Mouse (Mus musculus) hindbrain, embryonic 14.5 days (tissue): ENCODE results near the gene Bri3bp. TPM values are rescaled to one million over a fixed set of nuclear protein-coding genes. Genes with fewer than 3 reads are reported as not detected.

Source experiments
- ATAC-seq: fragments of 200-750 bp; cut with Nextera tagmentation; 2 replicates; pipeline ENCODE4 v1.8.0; 2017; ENCODE audit warnings: moderate number of reproducible peaks, mild to moderate bottlenecking, moderate TSS enrichment, moderate library complexity; ENCODE audit not compliant: low FRiP score
- DNase-seq: peaks from one replicate; pipeline ENCODE4 v3.0.0-alpha.2; 2015; ENCODE audit warnings: low spot score
- H3K27ac ChIP-seq: fragments of 300-500 bp; sonication (generic); 2 replicates; pipeline ENCODE4 v1.5.1; 2014; ENCODE audit warnings: mild to moderate bottlenecking, moderate library complexity
- H3K27me3 ChIP-seq: fragments of 300-500 bp; sonication (generic); 2 replicates; pipeline ENCODE4 v1.6.1; 2014; ENCODE audit warnings: mild to moderate bottlenecking, low read length, mixed read lengths; ENCODE audit not compliant: control insufficient read depth, insufficient read depth
- H3K36me3 ChIP-seq: fragments of 300-500 bp; sonication (generic); replicated peaks from 2 replicates; pipeline ENCODE4 v1.6.1; 2014; ENCODE audit not compliant: control insufficient read depth, insufficient read depth
- H3K4me1 ChIP-seq: fragments of 300-500 bp; sonication (generic); replicated peaks from 2 replicates; pipeline ENCODE4 v1.6.1; 2014; ENCODE audit warnings: antibody characterized with exemption, low read length, mixed read lengths; ENCODE audit not compliant: control insufficient read depth, insufficient read depth
- H3K4me2 ChIP-seq: fragments of 300-500 bp; sonication (generic); replicated peaks from 2 replicates; pipeline ENCODE4 v1.6.1; 2014; ENCODE audit warnings: mild to moderate bottlenecking, moderate library complexity
- H3K4me3 ChIP-seq: fragments of 300-500 bp; sonication (generic); replicated peaks from 2 replicates; pipeline ENCODE4 v1.5.1; 2014; ENCODE audit warnings: mild to moderate bottlenecking, low read length
- H3K9ac ChIP-seq: fragments of 300-500 bp; sonication (generic); 2 replicates; pipeline ENCODE4 v1.6.1; 2014
- H3K9me3 ChIP-seq: fragments of 300-500 bp; sonication (generic); 2 replicates; pipeline ENCODE4 v1.6.1; 2016; ENCODE audit warnings: low read length; ENCODE audit not compliant: control insufficient read depth
- WGBS: fragments of 180-500 bp; shearing (Covaris S2); extraction: QIAGEN DNeasy Blood & Tissue Kit; methylation state at CpG from one replicate; pipeline ENCODE4 v1.1.7; 2014; 5-methylcytosine and 5-hydroxymethylcytosine counted together
- polyA plus RNA-seq: library from polyadenylated mRNA; unstranded; fragments of >200 nt; fragmentation: Nextera tagmentation; extraction: Ambion mirVana; gene quantifications from 2 replicates; pipeline ENCODE4 v1.2.1, GENCODE M21; 2014

The Bri3bp gene
- polyA plus RNA-seq, 1 experiment from 2014 or later, result 36.7 TPM

DNA sequence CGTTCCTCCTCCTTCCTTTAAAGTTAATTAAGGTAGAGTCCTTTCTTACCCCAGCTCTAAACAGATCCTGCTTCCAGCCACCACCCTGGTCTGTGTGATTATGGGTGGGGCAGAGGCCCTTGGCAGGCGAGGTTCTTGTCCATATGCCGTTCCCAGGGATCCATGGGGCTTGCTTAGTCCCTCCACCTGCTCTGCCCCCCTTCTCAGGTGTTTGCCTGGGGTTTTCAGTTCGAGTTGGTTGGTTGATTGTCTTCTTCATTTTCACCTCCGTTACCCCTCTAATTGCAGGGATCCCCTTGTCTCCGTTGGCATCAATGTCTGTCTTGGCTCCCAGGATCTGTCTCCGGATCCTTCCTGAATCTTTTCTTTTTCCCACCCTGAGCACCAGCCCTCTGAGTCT lies 35.4 kb downstream of the Bri3bp start:
- Histone ChIP-seq H3K27me3 (no peaks in the 10 kb centered on the region), H3K36me3 (no peaks in the 10 kb centered on the region), H3K9me3 (no peaks in the 10 kb centered on the region), H3K4me1 (peaks cover 27% of the 10 kb centered on the region), H3K4me3 (peak overlapping the region; percentile 93), H3K4me2 (peak overlapping the region; percentile 93), H3K27ac (no peak overlapping the region), H3K9ac (peak overlapping the region; percentile 88)
- ATAC-seq (no peak), DNase-seq (no peak)
- 61% methylated on average over 7 of the region's 7 CpGs for WGBS

DNA sequence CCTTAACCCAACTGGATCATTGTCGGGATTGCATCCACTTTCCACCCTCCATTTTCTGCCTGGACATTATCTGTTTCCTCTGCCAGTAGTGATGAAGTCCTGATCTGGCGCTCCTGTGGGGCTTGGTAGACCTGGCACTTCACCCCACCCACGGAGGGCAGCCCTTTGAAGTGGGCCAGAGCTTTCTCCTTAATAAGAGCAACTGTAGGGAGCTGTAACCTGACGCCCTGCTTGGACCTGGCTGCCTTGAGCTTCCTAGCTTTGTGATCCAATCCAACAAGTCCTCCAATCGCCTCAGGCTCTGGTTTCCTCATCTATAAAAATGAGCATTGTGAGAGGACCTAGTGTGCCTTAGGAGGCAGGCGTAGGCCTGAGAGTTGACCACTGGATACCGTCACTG lies 36.2 kb downstream of the Bri3bp start:
- no peak for DNase-seq
- Histone ChIP-seq H3K9ac (peak overlapping the region; percentile 49; the same call in 1 of the 2 replicates), H3K36me3 (no peaks in the 10 kb centered on the region), H3K4me2 (peak overlapping the region; percentile 93), H3K4me3 (peak overlapping the region; percentile 93), H3K4me1 (peaks cover 27% of the 10 kb centered on the region), H3K27ac (no peak overlapping the region), H3K27me3 (no peaks in the 10 kb centered on the region), H3K9me3 (no peaks in the 10 kb centered on the region)
- ATAC-seq, result no peak
- 75% methylated on average over 7 of the region's 7 CpGs for WGBS

DNA sequence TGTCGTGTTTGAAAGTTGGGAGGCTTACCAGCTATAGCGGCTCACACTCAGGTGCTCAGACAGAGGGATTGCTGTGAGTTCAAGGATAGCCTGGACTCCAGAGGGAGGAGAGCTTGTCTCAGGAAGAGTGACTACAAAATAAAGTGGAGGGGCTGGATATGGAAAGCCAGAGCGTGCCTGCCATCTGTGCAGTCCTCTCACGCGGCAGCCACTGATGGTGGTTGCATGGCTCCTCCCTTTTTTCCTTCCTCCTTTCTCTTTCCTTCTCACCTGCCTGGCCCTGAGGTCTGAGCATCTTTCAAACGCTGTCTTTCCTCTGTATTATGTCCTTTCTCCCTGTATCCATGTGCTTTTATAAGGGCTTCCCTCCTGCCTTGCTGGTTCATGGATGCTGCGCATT lies 36.7 kb downstream of the Bri3bp start:
- no peaks in the 10 kb centered on the region for H3K27me3 ChIP-seq
- 0 out of 2 replicates have a peak overlapping the region, but pooled peaks have one; percentile 93 for H3K4me3 ChIP-seq
- H3K9me3 ChIP-seq, result no peaks in the 10 kb centered on the region
- no peak for DNase-seq
- ATAC-seq, result no peak
- no peak overlapping the region for H3K27ac ChIP-seq
- peaks cover 4% of the 10 kb centered on the region; the same call in 1 of the 2 replicates for H3K36me3 ChIP-seq
- H3K4me2 ChIP-seq, result peak overlapping the region; percentile 93
- H3K4me1 ChIP-seq, result peaks cover 27% of the 10 kb centered on the region
- H3K9ac ChIP-seq, result no peak overlapping the region
- WGBS, result 84% methylated on average over 7 of the region's 7 CpGs

DNA sequence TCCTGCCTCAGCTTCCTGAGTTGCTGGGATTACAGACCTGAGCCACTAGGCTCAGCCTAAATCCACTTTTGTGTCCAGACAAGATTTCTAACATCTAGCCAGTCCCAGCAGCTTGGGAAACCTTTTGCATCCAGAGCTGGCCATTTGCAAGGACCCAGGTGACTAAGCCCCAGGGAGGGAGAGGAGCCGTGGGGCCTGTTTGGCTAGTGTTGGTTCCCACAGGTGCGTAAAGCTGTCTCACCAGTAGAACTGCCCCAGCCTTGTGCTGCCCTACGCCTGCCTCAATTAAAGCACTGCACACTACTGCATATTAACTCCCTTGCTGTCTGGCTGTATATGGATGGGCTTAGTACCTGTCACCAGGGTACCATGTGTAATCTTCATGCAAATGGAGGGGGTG lies 38.0 kb downstream of the Bri3bp start:
- no peaks in the 10 kb centered on the region for H3K27me3 ChIP-seq
- H3K4me2 ChIP-seq, result no peak overlapping the region
- H3K9ac ChIP-seq, result no peak overlapping the region
- DNase-seq (no peak), ATAC-seq (no peak)
- peaks cover 14% of the 10 kb centered on the region for H3K36me3 ChIP-seq
- H3K27ac ChIP-seq, result no peak overlapping the region
- H3K9me3 ChIP-seq, result no peaks in the 10 kb centered on the region
- 93% methylated on average over 3 of the region's 3 CpGs for WGBS
- no peak overlapping the region for H3K4me3 ChIP-seq
- H3K4me1 ChIP-seq, result peaks cover 27% of the 10 kb centered on the region

DNA sequence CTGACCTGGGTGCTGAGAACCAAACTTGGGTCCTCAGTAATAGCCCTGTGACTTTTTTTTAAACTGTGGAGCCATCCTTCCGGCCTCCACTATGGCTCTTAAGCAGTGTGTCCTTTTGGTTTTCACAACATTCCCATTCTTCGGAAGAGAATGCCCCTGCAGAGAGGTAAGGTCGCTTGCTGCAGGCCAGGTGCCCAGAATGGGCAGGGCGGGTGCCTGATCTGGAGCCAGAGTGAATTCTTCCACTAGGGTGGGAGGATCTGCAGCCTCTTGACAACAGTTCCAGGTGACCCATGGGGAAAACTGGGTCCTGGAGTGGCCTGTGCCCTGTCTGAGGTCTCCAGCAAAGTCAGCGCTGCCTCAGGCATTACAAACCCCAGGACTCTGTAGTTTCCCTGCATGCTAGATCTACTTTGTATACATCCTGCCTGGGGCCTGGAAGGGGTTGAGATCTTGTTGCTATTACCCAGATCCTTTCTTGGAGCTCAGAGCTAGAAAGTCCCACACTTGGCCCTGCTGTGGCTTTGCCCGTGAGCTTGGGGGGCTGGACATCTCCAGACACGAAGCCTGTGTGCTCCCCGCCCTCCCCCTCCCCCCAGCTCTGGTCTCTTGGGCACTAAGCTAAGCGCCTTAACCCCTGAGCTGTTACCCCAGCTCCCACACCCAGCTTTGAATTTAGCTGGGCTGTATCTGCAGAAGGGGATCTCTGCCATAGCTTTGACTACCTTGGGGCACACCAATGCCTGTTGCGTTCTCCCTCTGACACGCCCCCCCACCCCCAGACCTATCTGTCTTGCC lies 39.3 kb downstream of the Bri3bp start:
- WGBS, result 78% methylated on average over 11 of the region's 11 CpGs
- no peaks in the 10 kb centered on the region for H3K9me3 ChIP-seq
- no peak for DNase-seq
- H3K27me3 ChIP-seq, result no peaks in the 10 kb centered on the region
- no peak overlapping the region for H3K4me2 ChIP-seq
- H3K27ac ChIP-seq, result no peak overlapping the region
- H3K4me1 ChIP-seq, result peaks cover 27% of the 10 kb centered on the region
- no peak for ATAC-seq
- H3K4me3 ChIP-seq, result no peak overlapping the region
- H3K9ac ChIP-seq, result no peak overlapping the region
- peaks cover 24% of the 10 kb centered on the region for H3K36me3 ChIP-seq

DNA sequence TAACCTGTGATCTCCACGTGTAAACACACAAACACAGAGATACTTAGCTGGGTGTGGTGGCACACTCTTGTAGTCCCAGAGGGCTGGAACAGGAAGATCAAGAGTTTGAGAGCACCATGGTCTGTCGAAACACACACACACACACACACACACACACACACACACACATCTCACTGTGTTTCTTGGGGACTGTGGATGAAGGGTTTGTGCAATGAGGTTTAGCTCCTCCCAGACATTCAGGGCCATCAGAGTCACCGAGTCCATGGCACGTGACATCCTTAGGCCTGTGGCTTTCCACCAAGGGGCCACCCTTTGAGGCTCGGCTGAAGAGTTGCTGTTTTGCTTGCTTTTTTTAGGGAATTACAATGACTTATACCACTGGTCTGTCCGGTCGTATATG lies 41.1 kb downstream of the Bri3bp start:
- H3K27me3 ChIP-seq, result no peaks in the 10 kb centered on the region
- peaks cover 17% of the 10 kb centered on the region; the same call in 1 of the 2 replicates for H3K4me1 ChIP-seq
- H3K9ac ChIP-seq, result no peak overlapping the region
- WGBS, result 91% methylated on average over 7 of the region's 7 CpGs
- no peak overlapping the region for H3K4me3 ChIP-seq
- ATAC-seq, result no peak
- no peak overlapping the region for H3K4me2 ChIP-seq
- H3K27ac ChIP-seq, result no peak overlapping the region
- no peak for DNase-seq
- no peaks in the 10 kb centered on the region for H3K9me3 ChIP-seq
- peaks cover 29% of the 10 kb centered on the region for H3K36me3 ChIP-seq

DNA sequence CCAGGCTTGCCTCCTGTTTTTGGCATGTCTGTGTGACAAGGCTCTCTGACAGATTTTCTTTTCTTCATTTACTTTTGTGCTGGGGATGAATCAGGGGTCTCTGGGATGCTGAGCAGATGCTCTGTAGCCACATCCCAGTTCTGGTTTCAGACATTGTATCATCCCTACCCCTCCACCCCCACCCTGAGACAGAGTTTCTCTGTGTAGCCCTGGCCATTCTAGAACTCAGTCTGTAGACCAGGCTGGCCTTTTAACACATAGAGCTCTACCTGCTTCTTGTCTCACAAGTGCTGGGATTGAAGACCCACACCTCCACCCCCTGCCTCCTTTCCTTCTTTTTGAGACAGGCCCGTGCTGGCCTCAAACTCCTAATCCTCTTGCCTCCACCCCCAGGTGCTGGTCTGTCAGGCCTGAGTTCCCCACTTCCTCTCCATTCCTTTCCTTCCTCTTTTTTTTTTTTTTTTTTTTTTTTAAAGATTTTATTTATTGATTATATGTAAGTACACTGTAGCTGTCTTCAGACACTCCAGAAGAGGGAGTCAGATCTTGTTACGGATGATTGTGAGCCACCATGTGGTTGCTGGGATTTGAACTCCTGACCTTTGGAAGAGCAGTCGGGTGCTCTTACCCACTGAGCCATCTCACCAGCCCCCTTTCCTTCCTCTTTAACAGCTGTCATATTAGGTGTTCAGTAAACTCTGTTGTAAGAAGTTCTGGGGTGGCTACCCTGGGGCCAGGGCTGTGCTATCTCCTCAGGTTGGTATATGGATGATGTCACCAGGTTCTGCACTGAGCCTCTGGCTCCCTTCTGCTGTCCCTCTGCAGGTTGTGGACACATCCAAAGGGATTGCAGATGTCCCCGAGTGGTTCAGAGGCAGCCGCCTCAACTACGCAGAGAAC lies 42.6 kb downstream of the Bri3bp start:
- Histone ChIP-seq H3K9ac (no peak overlapping the region), H3K4me3 (no peak overlapping the region), H3K4me2 (no peak overlapping the region), H3K4me1 (peaks cover 8% of the 10 kb centered on the region; the same call in 1 of the 2 replicates), H3K27ac (no peak overlapping the region), H3K9me3 (no peaks in the 10 kb centered on the region), H3K36me3 (peaks cover 31% of the 10 kb centered on the region), H3K27me3 (no peaks in the 10 kb centered on the region)
- 88% methylated on average over 5 of the region's 6 CpGs for WGBS
- DNase-seq (no peak), ATAC-seq (no peak)

DNA sequence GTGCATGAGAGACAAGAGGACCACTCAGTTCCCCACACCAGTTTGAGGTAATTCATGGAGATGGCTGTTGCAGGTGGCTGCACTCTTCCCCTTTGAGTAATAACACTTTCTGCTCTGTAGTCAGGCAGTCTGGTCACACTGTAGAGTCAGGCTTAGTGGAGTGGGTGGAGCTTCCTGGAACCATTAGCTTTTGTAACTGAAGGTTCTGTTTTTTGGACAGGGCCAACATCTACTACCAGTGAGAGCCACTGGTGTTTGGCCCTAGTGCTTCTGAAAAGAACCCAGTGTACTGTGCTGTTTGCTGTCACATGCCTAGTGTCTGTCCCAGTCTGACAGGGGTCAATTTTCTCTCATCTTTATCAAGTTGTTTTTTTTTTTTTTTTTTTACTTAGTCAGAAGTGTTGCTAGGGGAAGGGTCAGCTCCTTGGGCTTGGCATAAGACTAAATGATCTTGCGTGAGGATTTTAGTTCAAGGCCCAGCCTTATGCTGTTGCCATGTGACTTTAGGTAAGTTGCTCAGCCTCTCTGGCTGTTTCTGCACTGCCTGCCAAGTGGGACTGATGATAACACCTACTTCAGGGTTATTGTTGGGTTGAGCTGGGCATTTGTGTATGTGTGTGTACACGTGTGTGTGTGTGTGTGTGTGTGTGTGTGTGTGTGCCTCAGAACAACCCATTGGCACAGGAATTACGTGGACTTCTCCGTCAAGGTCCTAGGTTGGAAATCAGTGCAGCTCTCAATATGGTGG lies 43.8 kb downstream of the Bri3bp start:
- Histone ChIP-seq H3K9ac (no peak overlapping the region), H3K9me3 (no peaks in the 10 kb centered on the region), H3K36me3 (peaks cover 40% of the 10 kb centered on the region), H3K4me3 (no peak overlapping the region), H3K4me1 (peaks cover 8% of the 10 kb centered on the region; the same call in 1 of the 2 replicates), H3K4me2 (no peak overlapping the region), H3K27ac (no peak overlapping the region), H3K27me3 (no peaks in the 10 kb centered on the region)
- 96% methylated on average over 4 of the region's 4 CpGs for WGBS
- ATAC-seq (no peak), DNase-seq (no peak)

DNA sequence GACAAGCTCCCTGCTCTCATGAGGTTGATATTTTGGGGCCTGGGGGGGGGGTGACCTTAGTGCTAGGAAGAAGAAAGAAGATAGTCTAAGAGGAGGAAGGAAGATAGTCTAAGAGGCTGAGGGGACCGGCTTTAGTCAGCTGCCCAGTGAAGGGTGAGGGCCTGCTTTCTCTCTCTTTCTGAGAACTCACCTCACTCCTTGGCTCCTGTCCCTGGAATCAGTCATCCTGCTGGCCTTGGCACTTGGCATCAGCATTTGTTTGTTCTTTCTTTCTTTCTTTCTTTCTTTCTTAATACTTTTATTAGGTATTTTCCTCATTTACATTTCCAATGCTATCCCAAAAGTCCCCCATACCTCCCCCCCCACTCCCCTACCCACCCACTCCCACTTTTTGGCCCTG lies 44.7 kb downstream of the Bri3bp start:
- no peak overlapping the region for H3K27ac ChIP-seq
- no peaks in the 10 kb centered on the region for H3K9me3 ChIP-seq
- H3K4me3 ChIP-seq, result no peak overlapping the region
- DNase-seq, result no peak
- no peak overlapping the region for H3K9ac ChIP-seq
- 100% methylated on average over 1 of the region's 1 CpGs for WGBS
- H3K27me3 ChIP-seq, result no peaks in the 10 kb centered on the region
- peaks cover 48% of the 10 kb centered on the region for H3K36me3 ChIP-seq
- peaks cover 8% of the 10 kb centered on the region; the same call in 1 of the 2 replicates for H3K4me1 ChIP-seq
- no peak overlapping the region for H3K4me2 ChIP-seq
- no peak for ATAC-seq
